In genomic region chr8:107571486-107572135, GRCm38 (mm10) we compare ENCODE assay signal across 16 mouse cellular contexts. TPM values are rescaled to one million over a fixed set of nuclear protein-coding genes. Genes with fewer than 3 reads are reported as not detected.
A peak's percentile ranks its signal among the peaks of the same experiment; 100 is the strongest.
DNase-seq lines count a peak whose midpoint lies in the region; ATAC-seq and TF ChIP-seq lines count a peak whose summit lies in the region.
"Had no signal": no experiment of that assay in that cellular context is flagged by ENCODE, and none has a peak within 500 bp of the region (broad histone marks: within the 10 kb centered on the region; RNA-seq: fewer than 3 reads in every experiment).

No protein-coding gene starts in this region.

- H3K9ac ChIP-seq in intestine, embryonic 15.5 days, result no peak overlapping the region
- no peak overlapping the region for H3K9ac ChIP-seq in intestine, postnatal 0 days (ENCODE audit: low read depth, low read length)
- H3K9ac ChIP-seq in kidney, embryonic 15.5 days, result no peak overlapping the region
- H3K9ac ChIP-seq: forebrain, embryonic 13.5 days; limb, embryonic 12.5 days; liver, embryonic 14.5 days; lung, embryonic 15.5 days; midbrain, embryonic 13.5 days; neural tube, embryonic 13.5 days had no signal

- H3K27ac ChIP-seq in intestine, embryonic 15.5 days, result no peak overlapping the region
- H3K27ac ChIP-seq in intestine, postnatal 0 days (ENCODE audit: low read depth, low read length), result no peak overlapping the region
- H3K27ac ChIP-seq in kidney, embryonic 15.5 days, result peak overlapping the region; percentile 39; the same call in 1 of the 2 replicates
- H3K27ac ChIP-seq in cerebellum, adult 2 months (ENCODE audit: insufficient read depth, low read length), result no peak overlapping the region
- H3K27ac ChIP-seq: forebrain, embryonic 13.5 days; limb, embryonic 12.5 days; liver, embryonic 14.5 days; lung, embryonic 15.5 days; midbrain, embryonic 13.5 days; neural tube, embryonic 13.5 days had no signal

- TF ChIP-seq CTCF in intestine, postnatal 0 days (IDR thresholded peaks at IDR 0.05; ENCODE audit: low read depth), result no peak
- TF ChIP-seq CTCF in cerebellum, adult 2 months (IDR thresholded peaks at IDR 0.05; ENCODE audit: borderline replicate concordance, insufficient read depth, low read depth, low read length), result no peak

- H3K4me1 ChIP-seq in intestine, embryonic 15.5 days (replicated peaks), result 0 out of 2 replicates have a peak, but pooled peaks cover 2% of the 10 kb centered on the region
- H3K4me1 ChIP-seq in intestine, postnatal 0 days (replicated peaks; ENCODE audit: control insufficient read depth, insufficient read depth, low read length), result peaks cover 3% of the 10 kb centered on the region; the same call in 1 of the 2 replicates
- H3K4me1 ChIP-seq in kidney, embryonic 15.5 days, result peaks cover 4% of the 10 kb centered on the region
- no peaks in the 10 kb centered on the region for H3K4me1 ChIP-seq in cerebellum, adult 2 months (ENCODE audit: control insufficient read depth, insufficient read depth, low read length)
- H3K4me1 ChIP-seq: limb, embryonic 12.5 days had no signal

- no peaks in the 10 kb centered on the region for H3K9me3 ChIP-seq in intestine, embryonic 15.5 days
- no peaks in the 10 kb centered on the region for H3K9me3 ChIP-seq in intestine, postnatal 0 days (ENCODE audit: control insufficient read depth)
- H3K9me3 ChIP-seq in kidney, embryonic 15.5 days (replicated peaks), result no peaks in the 10 kb centered on the region
- H3K9me3 ChIP-seq: forebrain, embryonic 13.5 days; limb, embryonic 12.5 days; lung, embryonic 15.5 days; midbrain, embryonic 13.5 days; neural tube, embryonic 13.5 days had no signal

- no peaks in the 10 kb centered on the region for H3K27me3 ChIP-seq in intestine, embryonic 15.5 days (replicated peaks)
- H3K27me3 ChIP-seq in intestine, postnatal 0 days (replicated peaks; ENCODE audit: control insufficient read depth, insufficient read depth, low read length), result no peaks in the 10 kb centered on the region
- H3K27me3 ChIP-seq in kidney, embryonic 15.5 days, result no peaks in the 10 kb centered on the region
- no peaks in the 10 kb centered on the region for H3K27me3 ChIP-seq in cerebellum, adult 2 months (ENCODE audit: control insufficient read depth, insufficient read depth, low read length)
- H3K27me3 ChIP-seq: forebrain, embryonic 13.5 days; limb, embryonic 12.5 days; lung, embryonic 15.5 days; midbrain, embryonic 13.5 days; neural tube, embryonic 13.5 days had no signal

- 66% methylated on average over 7 of the region's 7 CpGs for WGBS in intestine, embryonic 15.5 days
- 78% methylated on average over 7 of the region's 7 CpGs for WGBS in intestine, postnatal 0 days
- 55% methylated on average over 7 of the region's 7 CpGs for WGBS in kidney, embryonic 15.5 days
- WGBS in cerebellum, adult 2 months, result 85% methylated on average over 7 of the region's 7 CpGs

- ATAC-seq in intestine, embryonic 15.5 days, result peak; percentile 58
- no peak for ATAC-seq in intestine, postnatal 0 days
- 0 out of 2 replicates have a peak, but pooled peaks have one; percentile 38 for ATAC-seq in kidney, embryonic 15.5 days (replicated peaks; ENCODE audit: low FRiP score)
- ATAC-seq: forebrain, embryonic 13.5 days; midbrain, embryonic 13.5 days had no signal

- DNase-seq in 3T3-L1 (ENCODE audit: low read depth, low spot score) (peak; percentile 46), NIH3T3 (ENCODE audit: low read depth) (peak; percentile 20)
- no peak for DNase-seq in urinary bladder, postnatal 14 days (ENCODE audit: low spot score)
- DNase-seq in thymus, postnatal 10 days (ENCODE audit: low spot score in 2 of 2), result no peak
- DNase-seq in cerebellum, adult 2 months, result no peak
- DNase-seq: layer of hippocampus, adult 9-11 months had no signal

- TF ChIP-seq POLR2A in cerebellum, adult 2 months (IDR thresholded peaks at IDR 0.05; ENCODE audit: borderline replicate concordance, insufficient read depth, low read length), result no peak

- no peak overlapping the region for H3K4me3 ChIP-seq in intestine, embryonic 15.5 days (replicated peaks)
- H3K4me3 ChIP-seq in intestine, postnatal 0 days (ENCODE audit: low read depth, low read length), result no peak overlapping the region
- H3K4me3 ChIP-seq in kidney, embryonic 15.5 days (replicated peaks), result no peak overlapping the region
- H3K4me3 ChIP-seq in cerebellum, adult 2 months (replicated peaks; ENCODE audit: insufficient read depth, low read depth, low read length), result no peak overlapping the region
- H3K4me3 ChIP-seq: forebrain, embryonic 13.5 days; limb, embryonic 12.5 days; lung, embryonic 15.5 days; midbrain, embryonic 13.5 days; neural tube, embryonic 13.5 days had no signal

- no peak overlapping the region for H3K4me2 ChIP-seq in intestine, embryonic 15.5 days (replicated peaks)
- H3K4me2 ChIP-seq in intestine, postnatal 0 days (replicated peaks; ENCODE audit: low read depth), result no peak overlapping the region
- H3K4me2 ChIP-seq in kidney, embryonic 15.5 days, result no peak overlapping the region
- H3K4me2 ChIP-seq: forebrain, embryonic 13.5 days; heart, embryonic 11.5 days; limb, embryonic 12.5 days; lung, embryonic 15.5 days; midbrain, embryonic 13.5 days; neural tube, embryonic 13.5 days had no signal

- H3K36me3 ChIP-seq in intestine, embryonic 15.5 days, result no peaks in the 10 kb centered on the region
- H3K36me3 ChIP-seq in intestine, postnatal 0 days (ENCODE audit: control insufficient read depth, insufficient read depth), result no peaks in the 10 kb centered on the region
- H3K36me3 ChIP-seq in kidney, embryonic 15.5 days, result no peaks in the 10 kb centered on the region
- H3K36me3 ChIP-seq: limb, embryonic 12.5 days; lung, embryonic 15.5 days; midbrain, embryonic 13.5 days; neural tube, embryonic 13.5 days had no signal

RNA-seq across cellular contexts. Expression of gene Psmd7, which starts 16.7 kb away (rescaled TPM):
- polyA plus RNA-seq in intestine, embryonic 15.5 days (2015; fragmentation: Nextera tagmentation; extraction: Ambion mirVana), result 243 and 246 TPM in 2 replicates
- polyA plus RNA-seq in intestine, postnatal 0 days (2015; fragmentation: Nextera tagmentation; extraction: Ambion mirVana), result 118 and 119 TPM in 2 replicates
- 249 and 256 TPM in 2 replicates for polyA plus RNA-seq in kidney, embryonic 15.5 days (2015; fragmentation: Nextera tagmentation; extraction: Ambion mirVana)
- polyA plus RNA-seq in cerebellum, adult 2 months (2012; rRNA removed), result 108 and 116 TPM in 2 replicates

Comparison
In these comparisons a context has a peak if more than half of its experiments do, and no peak if none do; other contexts are left out.
1. DNase-seq: peak in 3T3-L1 (single experiment) and NIH3T3 (single experiment); none in urinary bladder, postnatal 14 days (single experiment), thymus, postnatal 10 days (0 of 2) and cerebellum, adult 2 months (0 of 2).